Mouse (Mus musculus) heart, adult 2 months (tissue): ENCODE measurements around the gene Vps13d. TPM values are rescaled to one million over a fixed set of nuclear protein-coding genes. Genes with fewer than 3 reads are reported as not detected.

ENCODE experiments used
- DNase-seq, 2 experiments: peaks; one replicate each; pipeline ENCODE4 v3.0.0; 2021
- H3K27ac ChIP-seq: fragments of 200-600 bp; 2 replicates; pipeline ENCODE4 v1.8.1; 2022
- H3K27me3 ChIP-seq: fragments of 200-500 bp; 2 replicates; pipeline ENCODE4 v1.6.1; 2012; ENCODE audit warnings: mild to moderate bottlenecking, low read length, inconsistent platforms, mixed read lengths; ENCODE audit not compliant: control insufficient read depth, insufficient read depth
- H3K36me3 ChIP-seq: fragments of 200-500 bp; 2 replicates; pipeline ENCODE4 v1.6.1; 2012; ENCODE audit warnings: low read length, inconsistent platforms; ENCODE audit not compliant: control insufficient read depth, insufficient read depth
- H3K4me1 ChIP-seq: fragments of 200-500 bp; 2 replicates; pipeline ENCODE4 v1.6.1; 2011; ENCODE audit warnings: low read length; ENCODE audit not compliant: control insufficient read depth, insufficient read depth
- H3K4me3 ChIP-seq: fragments of 200-600 bp; 2 replicates; pipeline ENCODE4 v1.8.1; 2022
- H3K79me2 ChIP-seq: fragments of 200-500 bp; replicated peaks from 2 replicates; pipeline ENCODE4 v1.6.1; 2012; ENCODE audit warnings: mild to moderate bottlenecking, inconsistent platforms, low read length, moderate library complexity, mixed read lengths; ENCODE audit not compliant: control insufficient read depth, insufficient read depth
- H3K9ac ChIP-seq: fragments of 200-500 bp; 2 replicates; pipeline ENCODE4 v1.6.1; 2012; ENCODE audit warnings: low read depth, mild to moderate bottlenecking, control low read depth, inconsistent platforms, low read length, mixed read lengths
- CTCF ChIP-seq: fragments of 200-600 bp; IDR thresholded peaks from 2 replicates; pipeline ENCODE4 v1.8.1; 2022; ENCODE audit warnings: antibody characterized with exemption, mild to moderate bottlenecking, moderate library complexity
- EP300 ChIP-seq: fragments of 200-500 bp; IDR thresholded peaks from 2 replicates; pipeline ENCODE4 v1.6.1; 2011; ENCODE audit warnings: low read depth, low read length, control low read depth; ENCODE audit not compliant: insufficient read depth
- POLR2A ChIP-seq: fragments of 200-500 bp; IDR thresholded peaks from 2 replicates; pipeline ENCODE4 v1.6.1; 2011; ENCODE audit warnings: mild to moderate bottlenecking, low read depth, low read length, control low read depth; ENCODE audit not compliant: insufficient read depth
- WGBS: fragments of 180-500 bp; shearing (Covaris S2); methylation state at CpG from one replicate; pipeline ENCODE4 v1.1.7; 2018; 5-methylcytosine and 5-hydroxymethylcytosine counted together
- intact Hi-C: fragments of 180-260 bp; cut with DNase I; formaldehyde crosslinking; loops from one replicate; pipeline ENCODE4 v1.15.1; 2025
- polyA plus RNA-seq: library from polyadenylated mRNA; depleted of rRNA; stranded (reverse); fragments of >200 nt; gene quantifications from 2 replicates; pipeline ENCODE4 v1.2.3, GENCODE M21; 2012
- total RNA-seq, 2 experiments: library from RNA; stranded (reverse); gene quantifications; 2 replicates each; pipeline ENCODE4 v1.2.3; 2021

Gene Vps13d
- total and polyA plus RNA-seq, 3 experiments = 24.8 to 77.1 (median 65.8) TPM

- peak overlapping the region; percentile 47 for H3K27ac ChIP-seq
- H3K9ac ChIP-seq = no peak overlapping the region
- peaks cover 19% of the 10 kb centered on the region for H3K36me3 ChIP-seq
- peaks cover 19% of the 10 kb centered on the region for H3K4me1 ChIP-seq
- no peaks in the 10 kb centered on the region for H3K27me3 ChIP-seq
- intact Hi-C loops = no loop called here
- no peaks in the 10 kb centered on the region for H3K79me2 ChIP-seq
- DNase-seq = peak in 1 of 2 experiments; percentile 18
- TF ChIP-seq POLR2A (no peak), EP300 (no peak), CTCF (no peak)
- H3K4me3 ChIP-seq = no peak overlapping the region
- 39% methylated on average over 2 of the region's 2 CpGs for WGBS
Observed at GRCm38 (mm10) chr4:144957721-144958120, 237.1 kb downstream of the Vps13d start.

- peaks cover 20% of the 10 kb centered on the region for H3K36me3 ChIP-seq
- TF ChIP-seq CTCF = no peak
- TF ChIP-seq EP300 = peak; percentile 70; the same call in 1 of the 2 replicates
- no peak for TF ChIP-seq POLR2A
- no peak overlapping the region for H3K9ac ChIP-seq
- H3K27me3 ChIP-seq = no peaks in the 10 kb centered on the region
- intact Hi-C loops = no loop called here
- peaks cover 20% of the 10 kb centered on the region for H3K4me1 ChIP-seq
- no peak overlapping the region for H3K4me3 ChIP-seq
- H3K27ac ChIP-seq = peak overlapping the region; percentile 47
- WGBS = 78% methylated on average over 4 of the region's 4 CpGs
- H3K79me2 ChIP-seq = no peaks in the 10 kb centered on the region
- peak; percentile 52 to 78 for DNase-seq
Observed at GRCm38 (mm10) chr4:144957186-144957585, 237.6 kb downstream of the Vps13d start.

- Histone ChIP-seq H3K79me2 (no peaks in the 10 kb centered on the region), H3K27ac (no peak overlapping the region), H3K4me3 (no peak overlapping the region), H3K4me1 (peaks cover 17% of the 10 kb centered on the region), H3K36me3 (peaks cover 17% of the 10 kb centered on the region), H3K27me3 (no peaks in the 10 kb centered on the region), H3K9ac (no peak overlapping the region)
- intact Hi-C loops = no loop called here
- DNase-seq = no peak
- TF ChIP-seq POLR2A = no peak
- WGBS = 50% methylated on average over 1 of the region's 1 CpGs
Observed at GRCm38 (mm10) chr4:144956293-144956692, 238.5 kb downstream of the Vps13d start.

GRCm38 (mm10) chr4:144955863-144956262 lies 238.9 kb downstream of the Vps13d start:
- DNase-seq = no peak
- Histone ChIP-seq H3K4me3 (no peak overlapping the region), H3K79me2 (no peaks in the 10 kb centered on the region), H3K36me3 (peaks cover 12% of the 10 kb centered on the region), H3K4me1 (peaks cover 16% of the 10 kb centered on the region), H3K27me3 (no peaks in the 10 kb centered on the region), H3K9ac (no peak overlapping the region), H3K27ac (no peak overlapping the region)
- no peak for TF ChIP-seq CTCF
- TF ChIP-seq EP300 = no peak
- no peak for TF ChIP-seq POLR2A
- 33% methylated on average over 1 of the region's 1 CpGs for WGBS
- intact Hi-C loops = no loop called here

- TF ChIP-seq EP300 (no peak), POLR2A (no peak), CTCF (no peak)
- Histone ChIP-seq H3K36me3 (peaks cover 14% of the 10 kb centered on the region), H3K4me3 (no peak overlapping the region), H3K79me2 (no peaks in the 10 kb centered on the region), H3K27me3 (no peaks in the 10 kb centered on the region), H3K4me1 (peaks cover 25% of the 10 kb centered on the region), H3K9ac (no peak overlapping the region), H3K27ac (no peak overlapping the region; the same call in 1 of the 2 replicates)
- intact Hi-C loops = no loop called here
- DNase-seq = no peak
- WGBS = 92% methylated on average over 1 of the region's 1 CpGs
Observed at GRCm38 (mm10) chr4:144953421-144953820, 241.4 kb downstream of the Vps13d start.

- H3K4me3 ChIP-seq = no peak overlapping the region
- H3K79me2 ChIP-seq = no peaks in the 10 kb centered on the region
- H3K4me1 ChIP-seq = peaks cover 28% of the 10 kb centered on the region
- 24% methylated on average over 7 of the region's 7 CpGs for WGBS
- DNase-seq = peak in 1 of 2 experiments; percentile 68
- H3K27ac ChIP-seq = peak overlapping the region; percentile 86
- H3K9ac ChIP-seq = no peak overlapping the region
- no peak for TF ChIP-seq POLR2A
- peak; percentile 52; the same call in 1 of the 2 replicates for TF ChIP-seq EP300
- H3K27me3 ChIP-seq = no peaks in the 10 kb centered on the region
- intact Hi-C loops = no loop called here
- H3K36me3 ChIP-seq = peaks cover 10% of the 10 kb centered on the region
Observed at GRCm38 (mm10) chr4:144951859-144952258, 242.9 kb downstream of the Vps13d start.
